Comparison of ENCODE assay signal across 12 mouse cellular contexts in genomic region chr1:87890960-87891359, GRCm38 (mm10). TPM values are rescaled to one million over a fixed set of nuclear protein-coding genes. Genes with fewer than 3 reads are reported as not detected.
A peak's percentile ranks its signal among the peaks of the same experiment; 100 is the strongest.
DNase-seq lines count a peak whose midpoint lies in the region; TF ChIP-seq lines count a peak whose summit lies in the region.
"Had no signal": no experiment of that assay in that cellular context is flagged by ENCODE, and none has a peak within 500 bp of the region (broad histone marks: within the 10 kb centered on the region; RNA-seq: fewer than 3 reads in every experiment).

No protein-coding gene starts in this region.

- peak overlapping the region; percentile 99 for H3K27ac ChIP-seq in liver, adult 2 months (replicated peaks; ENCODE audit: insufficient read depth, low read depth, low read length)
- peak overlapping the region; percentile 75 for H3K27ac ChIP-seq in brown adipose tissue, adult 24 weeks (replicated peaks; ENCODE audit: low read depth, low read length)
- H3K27ac ChIP-seq: forebrain, embryonic 15.5 days; heart, embryonic 10.5 days; hindbrain, embryonic 15.5 days; liver, embryonic 15.5 days had no signal

- peak; percentile 45; the same call in 1 of the 2 replicates for TF ChIP-seq CTCF in liver, adult 2 months (IDR thresholded peaks at IDR 0.05; ENCODE audit: low read depth, low read length)

- peak; percentile 85 for DNase-seq in liver, adult 2 months (ENCODE audit: extremely low read depth, low read depth, low spot score)
- DNase-seq in liver, result no peak
- peak; percentile 32 for DNase-seq in CD4-positive, CD25-positive, alpha-beta regulatory T cell, adult 2 months (ENCODE audit: low read depth, low spot score)
- DNase-seq in naive thymus-derived CD4-positive, alpha-beta T cell, adult 2 months (ENCODE audit: low read depth), result peak; percentile 48
- no peak for DNase-seq in right cerebral cortex, postnatal 25 days
- DNase-seq in spleen, postnatal 36 days (ENCODE audit: low spot score in 2 of 2), result no peak
- DNase-seq: right cerebral cortex, postnatal 4 days had no signal

- WGBS in liver, adult 2 months, result 0% methylated on average over 1 of the region's 1 CpGs

- H3K27me3 ChIP-seq in liver, adult 2 months (ENCODE audit: control insufficient read depth, insufficient read depth, low read length), result no peaks in the 10 kb centered on the region
- H3K27me3 ChIP-seq: forebrain, embryonic 15.5 days; hindbrain, embryonic 15.5 days; liver, embryonic 15.5 days had no signal

- TF ChIP-seq POLR2A in liver, adult 2 months (IDR thresholded peaks at IDR 0.05; ENCODE audit: extremely low read depth, insufficient read depth, low read length), result no peak

- no peaks in the 10 kb centered on the region; the same call in 1 of the 2 replicates for H3K79me2 ChIP-seq in liver, adult 2 months (ENCODE audit: control insufficient read depth, insufficient read depth, low read length)

- no peak overlapping the region for H3K9ac ChIP-seq in liver, adult 2 months (ENCODE audit: low read depth, low read length)
- H3K9ac ChIP-seq: forebrain, embryonic 15.5 days; hindbrain, embryonic 15.5 days; liver, embryonic 15.5 days had no signal

- H3K4me3 ChIP-seq in liver, adult 2 months (ENCODE audit: insufficient read depth, low read depth, low read length), result no peak overlapping the region
- H3K4me3 ChIP-seq in brown adipose tissue, adult 24 weeks (ENCODE audit: insufficient read depth, low read depth, low read length), result no peak overlapping the region
- H3K4me3 ChIP-seq: forebrain, embryonic 15.5 days; heart, embryonic 10.5 days; hindbrain, embryonic 15.5 days; liver, embryonic 15.5 days had no signal

- no peaks in the 10 kb centered on the region for H3K36me3 ChIP-seq in liver, adult 2 months (ENCODE audit: control insufficient read depth, insufficient read depth, low read length)
- H3K36me3 ChIP-seq: forebrain, embryonic 15.5 days; hindbrain, embryonic 15.5 days had no signal

- H3K4me1 ChIP-seq in liver, adult 2 months (ENCODE audit: control insufficient read depth, insufficient read depth, low read length), result peaks cover 21% of the 10 kb centered on the region
- peaks cover 19% of the 10 kb centered on the region for H3K4me1 ChIP-seq in brown adipose tissue, adult 24 weeks (ENCODE audit: control insufficient read depth, insufficient read depth, insufficient read length, low read length)
- H3K4me1 ChIP-seq: forebrain, embryonic 15.5 days; heart, embryonic 10.5 days; hindbrain, embryonic 15.5 days had no signal

RNA-seq across cellular contexts. Expression of gene Dgkd, which starts 37.9 kb away (rescaled TPM):
- total RNA-seq in liver, adult 2 months (2014; rRNA removed), result 12.4 and 14.8 TPM in 2 replicates
- 7.1 and 9.6 TPM in 2 replicates for polyA plus RNA-seq in liver, adult 2 months (2012; rRNA removed)
- polyA plus RNA-seq in brown adipose tissue, adult 24 weeks (2012; ENCODE audit: insufficient read depth, insufficient read length, missing spikeins), result 59.1 and 61.6 TPM in 2 replicates

Comparison
In these comparisons a context has a peak if more than half of its experiments do, and no peak if none do; other contexts are left out.
1. DNase-seq: peak in liver, adult 2 months (single experiment), CD4-positive, CD25-positive, alpha-beta regulatory T cell, adult 2 months (single experiment) and naive thymus-derived CD4-positive, alpha-beta T cell, adult 2 months (single experiment); none in liver (single experiment), right cerebral cortex, postnatal 25 days (single experiment) and spleen, postnatal 36 days (0 of 2).